Mouse (Mus musculus): ENCODE measurements around the gene Prss48. TPM values are rescaled to one million over a fixed set of nuclear protein-coding genes. Genes with fewer than 3 reads are reported as not detected.
"Not testable (repeated sequence)": the region's sequence is repeated elsewhere in the genome, so short reads cannot be mapped to it uniquely, and the experiment has no call there.

The Prss48 gene
- polyA plus RNA-seq, 1 experiment from 2014 or later = not detected

- H3K9ac ChIP-seq (ENCODE audit: low read depth, low read length) = no peak overlapping the region
- no peak for ATAC-seq (ENCODE audit: low FRiP score, low TSS enrichment)
- no peaks in the 10 kb centered on the region for H3K4me1 ChIP-seq (ENCODE audit: control insufficient read depth, insufficient read depth, low read length)
- H3K36me3 ChIP-seq (ENCODE audit: control insufficient read depth, insufficient read depth, low read length) = no peaks in the 10 kb centered on the region
- H3K4me2 ChIP-seq (replicated peaks; ENCODE audit: low read depth, low read length) = no peak overlapping the region
- no peak overlapping the region for H3K27ac ChIP-seq (ENCODE audit: low read depth, low read length)
- 60% methylated on average over 6 of the region's 6 CpGs for WGBS
- no peaks in the 10 kb centered on the region for H3K27me3 ChIP-seq (ENCODE audit: control insufficient read depth, insufficient read depth, low read length)
- H3K9me3 ChIP-seq (ENCODE audit: control insufficient read depth, low read length) = no peaks in the 10 kb centered on the region
- H3K4me3 ChIP-seq (ENCODE audit: low read length) = no peak overlapping the region
These were observed 11.0 kb downstream of the Prss48 start for GRCm38 (mm10) chr3:85991140-85991801.

- 92% methylated on average over 2 of the region's 2 CpGs for WGBS
These were observed 15.1 kb downstream of the Prss48 start for GRCm38 (mm10) chr3:85987225-85987624.

GRCm38 (mm10) chr3:85984537-85984936 is 17.8 kb downstream of the Prss48 start:
- no peak for ATAC-seq (ENCODE audit: low FRiP score, low TSS enrichment)
- no peaks in the 10 kb centered on the region for H3K9me3 ChIP-seq (ENCODE audit: control insufficient read depth, low read length)
- WGBS = 92% methylated on average over 6 of the region's 6 CpGs
- H3K36me3 ChIP-seq (ENCODE audit: control insufficient read depth, insufficient read depth, low read length) = no peaks in the 10 kb centered on the region
- no peak overlapping the region for H3K27ac ChIP-seq (ENCODE audit: low read depth, low read length)
- no peak overlapping the region for H3K4me2 ChIP-seq (replicated peaks; ENCODE audit: low read depth, low read length)
- H3K4me3 ChIP-seq (ENCODE audit: low read length) = no peak overlapping the region
- H3K9ac ChIP-seq (ENCODE audit: low read depth, low read length) = no peak overlapping the region
- no peaks in the 10 kb centered on the region for H3K4me1 ChIP-seq (ENCODE audit: control insufficient read depth, insufficient read depth, low read length)
- no peaks in the 10 kb centered on the region for H3K27me3 ChIP-seq (ENCODE audit: control insufficient read depth, insufficient read depth, low read length)

More at GRCm38 (mm10) chr3:85987225-85987624, 15.1 kb downstream of the Prss48 start:
- H3K27ac ChIP-seq (ENCODE audit: low read depth, low read length) = no peak overlapping the region
- no peaks in the 10 kb centered on the region for H3K9me3 ChIP-seq (ENCODE audit: control insufficient read depth, low read length)
- H3K4me1 ChIP-seq (ENCODE audit: control insufficient read depth, insufficient read depth, low read length) = no peaks in the 10 kb centered on the region
- no peaks in the 10 kb centered on the region for H3K36me3 ChIP-seq (ENCODE audit: control insufficient read depth, insufficient read depth, low read length)
- no peak for ATAC-seq (ENCODE audit: low FRiP score, low TSS enrichment)
- H3K27me3 ChIP-seq (ENCODE audit: control insufficient read depth, insufficient read depth, low read length) = no peaks in the 10 kb centered on the region
- no peak overlapping the region for H3K9ac ChIP-seq (ENCODE audit: low read depth, low read length)
- H3K4me2 ChIP-seq (replicated peaks; ENCODE audit: low read depth, low read length) = no peak overlapping the region
- H3K4me3 ChIP-seq (ENCODE audit: low read length) = no peak overlapping the region

GRCm38 (mm10) chr3:85981761-85982160 is 20.5 kb downstream of the Prss48 start:
- not testable (repeated sequence) for H3K36me3 ChIP-seq (ENCODE audit: control insufficient read depth, insufficient read depth, low read length); H3K9ac ChIP-seq (ENCODE audit: low read depth, low read length); H3K4me3 ChIP-seq (ENCODE audit: low read length); H3K9me3 ChIP-seq (ENCODE audit: control insufficient read depth, low read length); H3K4me1 ChIP-seq (ENCODE audit: control insufficient read depth, insufficient read depth, low read length); H3K27me3 ChIP-seq (ENCODE audit: control insufficient read depth, insufficient read depth, low read length); ATAC-seq (ENCODE audit: low FRiP score, low TSS enrichment); H3K27ac ChIP-seq (ENCODE audit: low read depth, low read length); H3K4me2 ChIP-seq (replicated peaks; ENCODE audit: low read depth, low read length)
- 82% methylated on average over 2 of the region's 3 CpGs for WGBS

- Histone ChIP-seq H3K9ac (ENCODE audit: low read depth, low read length) (no peak overlapping the region), H3K36me3 (ENCODE audit: control insufficient read depth, insufficient read depth, low read length) (no peaks in the 10 kb centered on the region), H3K27me3 (ENCODE audit: control insufficient read depth, insufficient read depth, low read length) (no peaks in the 10 kb centered on the region), H3K4me3 (ENCODE audit: low read length) (no peak overlapping the region), H3K27ac (ENCODE audit: low read depth, low read length) (no peak overlapping the region), H3K4me2 (replicated peaks; ENCODE audit: low read depth, low read length) (no peak overlapping the region), H3K9me3 (ENCODE audit: control insufficient read depth, low read length) (no peaks in the 10 kb centered on the region), H3K4me1 (ENCODE audit: control insufficient read depth, insufficient read depth, low read length) (0 out of 2 replicates have a peak, but pooled peaks cover 2% of the 10 kb centered on the region)
- 87% methylated on average over 4 of the region's 4 CpGs for WGBS
- no peak for ATAC-seq (ENCODE audit: low FRiP score, low TSS enrichment)
These were observed 22.3 kb downstream of the Prss48 start for GRCm38 (mm10) chr3:85980036-85980435.

- 63% methylated on average over 4 of the region's 4 CpGs for WGBS
- no peaks in the 10 kb centered on the region for H3K27me3 ChIP-seq (ENCODE audit: control insufficient read depth, insufficient read depth, low read length)
- no peak overlapping the region for H3K4me3 ChIP-seq (ENCODE audit: low read length)
- H3K4me2 ChIP-seq (replicated peaks; ENCODE audit: low read depth, low read length) = no peak overlapping the region
- no peak for ATAC-seq (ENCODE audit: low FRiP score, low TSS enrichment)
- no peaks in the 10 kb centered on the region for H3K36me3 ChIP-seq (ENCODE audit: control insufficient read depth, insufficient read depth, low read length)
- no peak overlapping the region for H3K27ac ChIP-seq (ENCODE audit: low read depth, low read length)
- H3K4me1 ChIP-seq (ENCODE audit: control insufficient read depth, insufficient read depth, low read length) = peaks cover 32% of the 10 kb centered on the region; the same call in 1 of the 2 replicates
- no peak overlapping the region for H3K9ac ChIP-seq (ENCODE audit: low read depth, low read length)
- no peaks in the 10 kb centered on the region for H3K9me3 ChIP-seq (ENCODE audit: control insufficient read depth, low read length)
These were observed 27.8 kb downstream of the Prss48 start for GRCm38 (mm10) chr3:85974451-85974850.

- Histone ChIP-seq H3K4me3 (ENCODE audit: low read length) (no peak overlapping the region), H3K27me3 (ENCODE audit: control insufficient read depth, insufficient read depth, low read length) (no peaks in the 10 kb centered on the region), H3K4me2 (replicated peaks; ENCODE audit: low read depth, low read length) (peak overlapping the region; percentile 82), H3K9me3 (ENCODE audit: control insufficient read depth, low read length) (no peaks in the 10 kb centered on the region), H3K4me1 (ENCODE audit: control insufficient read depth, insufficient read depth, low read length) (peaks cover 32% of the 10 kb centered on the region; the same call in 1 of the 2 replicates), H3K9ac (ENCODE audit: low read depth, low read length) (no peak overlapping the region), H3K27ac (ENCODE audit: low read depth, low read length) (no peak overlapping the region), H3K36me3 (ENCODE audit: control insufficient read depth, insufficient read depth, low read length) (no peaks in the 10 kb centered on the region)
- WGBS = 73% methylated on average over 10 of the region's 10 CpGs
- no peak for ATAC-seq (ENCODE audit: low FRiP score, low TSS enrichment)
These were observed 28.7 kb downstream of the Prss48 start for GRCm38 (mm10) chr3:85973376-85974140.

- ATAC-seq (ENCODE audit: low FRiP score, low TSS enrichment) = peak; percentile 26
- Histone ChIP-seq H3K27me3 (ENCODE audit: control insufficient read depth, insufficient read depth, low read length) (no peaks in the 10 kb centered on the region), H3K9ac (ENCODE audit: low read depth, low read length) (peak overlapping the region; percentile 91), H3K9me3 (ENCODE audit: control insufficient read depth, low read length) (no peaks in the 10 kb centered on the region), H3K4me3 (ENCODE audit: low read length) (peak overlapping the region; percentile 87), H3K36me3 (ENCODE audit: control insufficient read depth, insufficient read depth, low read length) (no peaks in the 10 kb centered on the region), H3K27ac (ENCODE audit: low read depth, low read length) (peak overlapping the region; percentile 86; the same call in 1 of the 2 replicates), H3K4me1 (ENCODE audit: control insufficient read depth, insufficient read depth, low read length) (peaks cover 30% of the 10 kb centered on the region; the same call in 1 of the 2 replicates), H3K4me2 (replicated peaks; ENCODE audit: low read depth, low read length) (peak overlapping the region; percentile 82)
- WGBS = 2% methylated on average over 13 of the region's 13 CpGs
These were observed 30.7 kb downstream of the Prss48 start for GRCm38 (mm10) chr3:85971599-85971975.
